Mouse (Mus musculus) lung, embryonic 14.5 days (tissue): ENCODE results near the gene Sds. TPM values are rescaled to one million over a fixed set of nuclear protein-coding genes. Genes with fewer than 3 reads are reported as not detected.

ENCODE experiments used
- ATAC-seq: fragments of 200-750 bp; cut with Nextera tagmentation; 2 replicates; pipeline ENCODE4 v1.8.0; 2017; ENCODE audit warnings: mild to moderate bottlenecking, moderate TSS enrichment, moderate library complexity; ENCODE audit not compliant: insufficient read depth
- DNase-seq: peaks from one replicate; pipeline ENCODE4 v3.0.0-alpha.2; 2015
- H3K27ac ChIP-seq: fragments of 300-500 bp; sonication (generic); 2 replicates; pipeline ENCODE4 v1.5.1; 2014; ENCODE audit warnings: low read depth, mild to moderate bottlenecking, moderate library complexity
- H3K27me3 ChIP-seq: fragments of 300-500 bp; sonication (generic); 2 replicates; pipeline ENCODE4 v1.6.1; 2014; ENCODE audit warnings: low read length, control low read depth; ENCODE audit not compliant: insufficient read depth
- H3K36me3 ChIP-seq: fragments of 300-500 bp; sonication (generic); 2 replicates; pipeline ENCODE4 v1.6.1; 2014; ENCODE audit warnings: control low read depth; ENCODE audit not compliant: insufficient read depth
- H3K4me1 ChIP-seq: fragments of 300-500 bp; sonication (generic); 2 replicates; pipeline ENCODE4 v1.6.1; 2014; ENCODE audit warnings: antibody characterized with exemption, control low read depth; ENCODE audit not compliant: insufficient read depth
- H3K4me2 ChIP-seq: fragments of 300-500 bp; sonication (generic); 2 replicates; pipeline ENCODE4 v1.6.1; 2014; ENCODE audit warnings: mild to moderate bottlenecking
- H3K4me3 ChIP-seq: fragments of 300-500 bp; sonication (generic); 2 replicates; pipeline ENCODE4 v1.5.1; 2014; ENCODE audit warnings: low read depth, low read length
- H3K9ac ChIP-seq: fragments of 300-500 bp; sonication (generic); 2 replicates; pipeline ENCODE4 v1.6.1; 2014
- H3K9me3 ChIP-seq: fragments of 300-500 bp; sonication (generic); 2 replicates; pipeline ENCODE4 v1.6.1; 2016; ENCODE audit warnings: low read depth, low read length, control low read depth
- CTCF ChIP-seq: IDR thresholded peaks from 2 replicates; pipeline ENCODE4 v1.5.1; 2016; ENCODE audit warnings: antibody characterized with exemption, low read depth
- WGBS: fragments of 180-500 bp; shearing (Covaris S2); extraction: QIAGEN DNeasy Blood & Tissue Kit; methylation state at CpG from one replicate; pipeline ENCODE4 v1.1.7; 2014; 5-methylcytosine and 5-hydroxymethylcytosine counted together
- polyA plus RNA-seq: library from polyadenylated mRNA; unstranded; fragments of >200 nt; fragmentation: Nextera tagmentation; extraction: Ambion mirVana; gene quantifications from 2 replicates; pipeline ENCODE4 v1.2.1, GENCODE M21; 2014

Gene Sds
- polyA plus RNA-seq, 1 experiment from 2014 or later = not detected

- H3K4me1 ChIP-seq = no peaks in the 10 kb centered on the region
- no peak overlapping the region for H3K9ac ChIP-seq
- H3K36me3 ChIP-seq = no peaks in the 10 kb centered on the region
- TF ChIP-seq CTCF = no peak
- 94% methylated on average over 2 of the region's 2 CpGs for WGBS
- no peak overlapping the region for H3K4me3 ChIP-seq
- H3K4me2 ChIP-seq = no peak overlapping the region
- no peaks in the 10 kb centered on the region for H3K27me3 ChIP-seq
- no peaks in the 10 kb centered on the region for H3K9me3 ChIP-seq
- no peak for ATAC-seq
- DNase-seq = no peak
- H3K27ac ChIP-seq = no peak overlapping the region
Measured at GRCm38 (mm10) chr5:120473361-120473760, 3.0 kb upstream of the Sds start.

GRCm38 (mm10) chr5:120475861-120476260 is 465 bp upstream of the Sds start:
- no peak for TF ChIP-seq CTCF
- Histone ChIP-seq H3K4me2 (peak overlapping the region; percentile 20; the same call in 1 of the 2 replicates), H3K4me1 (no peaks in the 10 kb centered on the region), H3K36me3 (no peaks in the 10 kb centered on the region), H3K27me3 (no peaks in the 10 kb centered on the region), H3K9ac (no peak overlapping the region), H3K9me3 (no peaks in the 10 kb centered on the region), H3K27ac (no peak overlapping the region), H3K4me3 (no peak overlapping the region)
- WGBS = 55% methylated on average over 8 of the region's 8 CpGs
- DNase-seq (no peak), ATAC-seq (no peak)

GRCm38 (mm10) chr5:120477993-120478392 is 1.7 kb downstream of the Sds start:
- H3K4me2 ChIP-seq = no peak overlapping the region
- H3K9ac ChIP-seq = no peak overlapping the region
- no peaks in the 10 kb centered on the region for H3K9me3 ChIP-seq
- H3K27ac ChIP-seq = no peak overlapping the region
- no peaks in the 10 kb centered on the region for H3K4me1 ChIP-seq
- ATAC-seq = no peak
- H3K27me3 ChIP-seq = no peaks in the 10 kb centered on the region
- DNase-seq = no peak
- WGBS = 85% methylated on average over 5 of the region's 5 CpGs
- no peak overlapping the region for H3K4me3 ChIP-seq
- no peaks in the 10 kb centered on the region for H3K36me3 ChIP-seq
- TF ChIP-seq CTCF = no peak

- DNase-seq (no peak), ATAC-seq (no peak)
- no peak overlapping the region for H3K27ac ChIP-seq
- H3K36me3 ChIP-seq = 0 out of 2 replicates have a peak, but pooled peaks cover 4% of the 10 kb centered on the region
- no peak overlapping the region for H3K4me3 ChIP-seq
- no peak for TF ChIP-seq CTCF
- H3K9ac ChIP-seq = no peak overlapping the region
- 58% methylated on average over 4 of the region's 4 CpGs for WGBS
- H3K27me3 ChIP-seq = no peaks in the 10 kb centered on the region
- H3K4me1 ChIP-seq = no peaks in the 10 kb centered on the region
- no peaks in the 10 kb centered on the region for H3K9me3 ChIP-seq
- no peak overlapping the region for H3K4me2 ChIP-seq
Measured at GRCm38 (mm10) chr5:120479538-120479937, 3.2 kb downstream of the Sds start.

GRCm38 (mm10) chr5:120481205-120481604 is 4.9 kb downstream of the Sds start:
- DNase-seq = no peak
- H3K36me3 ChIP-seq = peaks cover 21% of the 10 kb centered on the region
- 64% methylated on average over 9 of the region's 9 CpGs for WGBS
- no peaks in the 10 kb centered on the region for H3K9me3 ChIP-seq
- no peak overlapping the region for H3K27ac ChIP-seq
- H3K4me2 ChIP-seq = no peak overlapping the region
- H3K27me3 ChIP-seq = no peaks in the 10 kb centered on the region
- ATAC-seq = no peak
- no peak for TF ChIP-seq CTCF
- H3K9ac ChIP-seq = no peak overlapping the region
- H3K4me1 ChIP-seq = no peaks in the 10 kb centered on the region
- H3K4me3 ChIP-seq = no peak overlapping the region

GRCm38 (mm10) chr5:120483399-120483798 is 7.1 kb downstream of the Sds start:
- Histone ChIP-seq H3K4me2 (no peak overlapping the region), H3K9ac (no peak overlapping the region), H3K27me3 (no peaks in the 10 kb centered on the region), H3K4me1 (no peaks in the 10 kb centered on the region), H3K27ac (no peak overlapping the region), H3K4me3 (no peak overlapping the region), H3K9me3 (no peaks in the 10 kb centered on the region), H3K36me3 (peaks cover 41% of the 10 kb centered on the region)
- no peak for TF ChIP-seq CTCF
- ATAC-seq (peak; percentile 28; the same call in 1 of the 2 replicates), DNase-seq (no peak)
- WGBS = 75% methylated on average over 19 of the region's 19 CpGs

- TF ChIP-seq CTCF = no peak
- Histone ChIP-seq H3K27me3 (no peaks in the 10 kb centered on the region), H3K4me2 (no peak overlapping the region), H3K27ac (no peak overlapping the region), H3K4me3 (no peak overlapping the region), H3K9me3 (no peaks in the 10 kb centered on the region), H3K9ac (no peak overlapping the region), H3K36me3 (peaks cover 52% of the 10 kb centered on the region), H3K4me1 (no peaks in the 10 kb centered on the region)
- ATAC-seq (no peak), DNase-seq (no peak)
- 73% methylated on average over 8 of the region's 8 CpGs for WGBS
Measured at GRCm38 (mm10) chr5:120487844-120488243, 11.5 kb downstream of the Sds start.

- DNase-seq = no peak
- H3K4me3 ChIP-seq = no peak overlapping the region
- no peak for TF ChIP-seq CTCF
- WGBS = 73% methylated on average over 8 of the region's 8 CpGs
- ATAC-seq = no peak
- H3K4me2 ChIP-seq = no peak overlapping the region
- peaks cover 51% of the 10 kb centered on the region for H3K36me3 ChIP-seq
- H3K27ac ChIP-seq = no peak overlapping the region
- H3K9ac ChIP-seq = no peak overlapping the region
- H3K27me3 ChIP-seq = no peaks in the 10 kb centered on the region
- no peaks in the 10 kb centered on the region for H3K9me3 ChIP-seq
- H3K4me1 ChIP-seq = no peaks in the 10 kb centered on the region
Measured at GRCm38 (mm10) chr5:120490679-120491192, 14.4 kb downstream of the Sds start.
